Comparison of ENCODE assay signal across 27 mouse cellular contexts in genomic region chr4:35223376-35223988, GRCm38 (mm10). TPM values are rescaled to one million over a fixed set of nuclear protein-coding genes. Genes with fewer than 3 reads are reported as not detected.
A peak's percentile ranks its signal among the peaks of the same experiment; 100 is the strongest.
DNase-seq lines count a peak whose midpoint lies in the region; ATAC-seq lines count a peak whose summit lies in the region.
"Had no signal": no experiment of that assay in that cellular context is flagged by ENCODE, and none has a peak within 500 bp of the region (broad histone marks: within the 10 kb centered on the region; RNA-seq: fewer than 3 reads in every experiment).

No protein-coding gene starts in this region.

- no peak for DNase-seq in hindbrain, embryonic 11.5 days (ENCODE audit: low spot score)
- DNase-seq in 3T3-L1 (ENCODE audit: low read depth, low spot score) (peak; percentile 16), MEL-GATA-1-ER (ENCODE audit: extremely low read depth, low read depth) (peak; percentile 50)
- DNase-seq in spleen, postnatal 10 days (ENCODE audit: low spot score in 2 of 2), result no peak
- DNase-seq in gastrocnemius, postnatal 36 days, result no peak
- DNase-seq: adrenal gland, postnatal 36 days; B cell, adult 2 months; cerebellum, adult 18-20 months; cerebellum, postnatal 25 days; embryo, embryonic 11 days; heart, postnatal 10 days; kidney, adult 8-10 months; kidney, postnatal 14 days; right cerebral cortex, postnatal 4 days; thymus, adult 18-20 months; thymus, postnatal 36 days had no signal

- H3K4me2 ChIP-seq in hindbrain, embryonic 15.5 days, result peak overlapping the region; percentile 15; the same call in 1 of the 2 replicates
- H3K4me2 ChIP-seq in hindbrain, embryonic 11.5 days (replicated peaks; ENCODE audit: low read depth, low read length), result no peak overlapping the region
- no peak overlapping the region for H3K4me2 ChIP-seq in intestine, embryonic 15.5 days (replicated peaks)
- H3K4me2 ChIP-seq: forebrain, embryonic 12.5 days had no signal

- H3K27ac ChIP-seq in hindbrain, embryonic 15.5 days (replicated peaks), result no peak overlapping the region
- no peak overlapping the region for H3K27ac ChIP-seq in hindbrain, embryonic 11.5 days (ENCODE audit: low read depth, low read length)
- no peak overlapping the region for H3K27ac ChIP-seq in intestine, embryonic 15.5 days
- H3K27ac ChIP-seq: embryonic facial prominence, embryonic 13.5 days; forebrain, embryonic 12.5 days; heart, embryonic 10.5 days; hindbrain, embryonic 13.5 days; limb, embryonic 12.5 days; liver, embryonic 14.5 days; midbrain, embryonic 15.5 days had no signal

- no peak overlapping the region for H3K9ac ChIP-seq in hindbrain, embryonic 15.5 days
- H3K9ac ChIP-seq in hindbrain, embryonic 11.5 days (ENCODE audit: low read depth, low read length), result no peak overlapping the region
- H3K9ac ChIP-seq in intestine, embryonic 15.5 days, result no peak overlapping the region
- H3K9ac ChIP-seq: embryonic facial prominence, embryonic 13.5 days; forebrain, embryonic 12.5 days; hindbrain, embryonic 13.5 days; limb, embryonic 12.5 days; liver, embryonic 14.5 days; midbrain, embryonic 15.5 days had no signal

- H3K36me3 ChIP-seq in hindbrain, embryonic 15.5 days, result no peaks in the 10 kb centered on the region
- H3K36me3 ChIP-seq in hindbrain, embryonic 11.5 days (ENCODE audit: control insufficient read depth, insufficient read depth, low read length), result no peaks in the 10 kb centered on the region
- H3K36me3 ChIP-seq in intestine, embryonic 15.5 days, result no peaks in the 10 kb centered on the region
- H3K36me3 ChIP-seq: forebrain, embryonic 12.5 days; heart, embryonic 10.5 days; hindbrain, embryonic 13.5 days; limb, embryonic 12.5 days; midbrain, embryonic 15.5 days had no signal

- no peak overlapping the region for H3K4me3 ChIP-seq in hindbrain, embryonic 15.5 days
- H3K4me3 ChIP-seq in hindbrain, embryonic 11.5 days (ENCODE audit: low read depth, low read length), result no peak overlapping the region
- no peak overlapping the region for H3K4me3 ChIP-seq in intestine, embryonic 15.5 days (replicated peaks)
- H3K4me3 ChIP-seq: erythroblast, embryonic 14.5 days; forebrain, embryonic 12.5 days; heart, embryonic 10.5 days; hindbrain, embryonic 13.5 days; limb, embryonic 12.5 days had no signal

- 86% methylated on average over 5 of the region's 5 CpGs for WGBS in hindbrain, embryonic 15.5 days
- 87% methylated on average over 5 of the region's 5 CpGs for WGBS in hindbrain, embryonic 11.5 days
- WGBS in intestine, embryonic 15.5 days, result 76% methylated on average over 5 of the region's 5 CpGs

- no peaks in the 10 kb centered on the region for H3K27me3 ChIP-seq in hindbrain, embryonic 15.5 days
- H3K27me3 ChIP-seq in hindbrain, embryonic 11.5 days (ENCODE audit: control insufficient read depth, insufficient read depth, low read length), result no peaks in the 10 kb centered on the region
- H3K27me3 ChIP-seq in intestine, embryonic 15.5 days (replicated peaks), result no peaks in the 10 kb centered on the region
- H3K27me3 ChIP-seq: embryonic facial prominence, embryonic 13.5 days; forebrain, embryonic 12.5 days; limb, embryonic 12.5 days; midbrain, embryonic 15.5 days had no signal

- H3K4me1 ChIP-seq in hindbrain, embryonic 15.5 days (replicated peaks), result peaks cover 13% of the 10 kb centered on the region
- H3K4me1 ChIP-seq in hindbrain, embryonic 11.5 days (replicated peaks; ENCODE audit: control insufficient read depth, insufficient read depth, low read length), result no peaks in the 10 kb centered on the region
- no peaks in the 10 kb centered on the region for H3K4me1 ChIP-seq in intestine, embryonic 15.5 days (replicated peaks)
- H3K4me1 ChIP-seq: limb, embryonic 12.5 days had no signal

- intact Hi-C loops in gastrocnemius, postnatal 36 days (cut with DNase I), result no loop called here

- ATAC-seq in hindbrain, embryonic 15.5 days (ENCODE audit: low FRiP score, low read depth), result no peak
- no peak for ATAC-seq in hindbrain, embryonic 11.5 days (ENCODE audit: low FRiP score)
- ATAC-seq in granulocyte monocyte progenitor cell, adult 5-6 weeks (replicated peaks; ENCODE audit: poor library complexity, severe bottlenecking), result peak; percentile 29
- no peak for ATAC-seq in intestine, embryonic 15.5 days
- ATAC-seq: midbrain, embryonic 15.5 days had no signal

- no peaks in the 10 kb centered on the region for H3K9me3 ChIP-seq in hindbrain, embryonic 15.5 days
- H3K9me3 ChIP-seq in hindbrain, embryonic 11.5 days (ENCODE audit: control insufficient read depth, low read length), result no peaks in the 10 kb centered on the region
- no peaks in the 10 kb centered on the region for H3K9me3 ChIP-seq in intestine, embryonic 15.5 days
- H3K9me3 ChIP-seq: embryonic facial prominence, embryonic 13.5 days; forebrain, embryonic 12.5 days; heart, embryonic 10.5 days; hindbrain, embryonic 13.5 days; limb, embryonic 12.5 days; midbrain, embryonic 15.5 days had no signal

RNA-seq across cellular contexts. Expression of gene C9orf72, which starts 2.5 kb away (rescaled TPM):
- polyA plus RNA-seq in hindbrain, embryonic 15.5 days (2015; fragmentation: Nextera tagmentation; extraction: Ambion mirVana), result 41.9 and 43.2 TPM in 2 replicates
- polyA plus RNA-seq in hindbrain, embryonic 11.5 days (2014; fragmentation: Nextera tagmentation; extraction: Ambion mirVana), result 23.4 and 29.0 TPM in 2 replicates
- 5.4 and 9.7 TPM in 2 replicates for total RNA-seq in granulocyte monocyte progenitor cell, adult 5-6 weeks (2014; fragmentation: Nextera tagmentation)
- total RNA-seq in granulocyte monocyte progenitor cell, adult 5-6 weeks (2017), result 3.3 and 3.5 TPM in 2 replicates
- polyA plus RNA-seq in intestine, embryonic 15.5 days (2015; fragmentation: Nextera tagmentation; extraction: Ambion mirVana), result 11.7 and 11.9 TPM in 2 replicates
- total RNA-seq in gastrocnemius, postnatal 36 days (2021), result 10 to 100 TPM; 10.6 to 10.7 TPM
- polyA plus RNA-seq: erythroblast, embryonic 14.5 days had no signal

Comparison
In these comparisons a context has a peak if more than half of its experiments do, and no peak if none do; other contexts are left out.
1. DNase-seq: peak in 3T3-L1 (single experiment) and MEL-GATA-1-ER (single experiment); none in hindbrain, embryonic 11.5 days (single experiment), spleen, postnatal 10 days (0 of 2) and gastrocnemius, postnatal 36 days (0 of 2).